Mouse (Mus musculus) heart, embryonic 16.5 days (tissue): ENCODE measurements around the gene Prrc2a. TPM values are rescaled to one million over a fixed set of nuclear protein-coding genes. Genes with fewer than 3 reads are reported as not detected.

Experiments used
- ATAC-seq: fragments of 200-750 bp; cut with Nextera tagmentation; replicated peaks from 2 replicates; pipeline ENCODE4 v1.8.0; 2017; ENCODE audit warnings: moderate number of reproducible peaks; ENCODE audit not compliant: insufficient read depth, low FRiP score; ENCODE audit errors: extremely low read depth
- H3K27ac ChIP-seq: fragments of 300-500 bp; sonication (generic); 2 replicates; pipeline ENCODE4 v1.5.1; 2014; ENCODE audit warnings: mild to moderate bottlenecking, low read length, control low read depth, moderate library complexity
- H3K27me3 ChIP-seq: fragments of 300-500 bp; sonication (generic); 2 replicates; pipeline ENCODE4 v1.6.1; 2014; ENCODE audit warnings: low read length, mixed read lengths; ENCODE audit not compliant: control insufficient read depth, insufficient read depth
- H3K36me3 ChIP-seq: fragments of 300-500 bp; sonication (generic); 2 replicates; pipeline ENCODE4 v1.6.1; 2014; ENCODE audit not compliant: control insufficient read depth, insufficient read depth
- H3K4me1 ChIP-seq: fragments of 300-500 bp; sonication (generic); 2 replicates; pipeline ENCODE4 v1.6.1; 2014; ENCODE audit warnings: low read length, mixed read lengths; ENCODE audit not compliant: control insufficient read depth, insufficient read depth
- H3K4me2 ChIP-seq: fragments of 300-500 bp; sonication (generic); 2 replicates; pipeline ENCODE4 v1.6.1; 2014; ENCODE audit warnings: low read depth, mild to moderate bottlenecking, control low read depth, low read length
- H3K4me3 ChIP-seq: fragments of 300-500 bp; sonication (generic); 2 replicates; pipeline ENCODE4 v1.5.1; 2014; ENCODE audit warnings: mild to moderate bottlenecking, control low read depth, low read length
- H3K9ac ChIP-seq: fragments of 300-500 bp; sonication (generic); 2 replicates; pipeline ENCODE4 v1.6.1; 2014; ENCODE audit warnings: low read length, control low read depth
- H3K9me3 ChIP-seq: fragments of 300-500 bp; sonication (generic); replicated peaks from 2 replicates; pipeline ENCODE4 v1.6.1; 2016; ENCODE audit warnings: low read length; ENCODE audit not compliant: control insufficient read depth
- WGBS: fragments of 180-500 bp; shearing (Covaris S2); extraction: QIAGEN DNeasy Blood & Tissue Kit; methylation state at CpG from one replicate; pipeline ENCODE4 v1.1.7; 2014; 5-methylcytosine and 5-hydroxymethylcytosine counted together
- polyA plus RNA-seq: library from polyadenylated mRNA; unstranded; fragments of >200 nt; fragmentation: Nextera tagmentation; extraction: Ambion mirVana; gene quantifications from 2 replicates; pipeline ENCODE4 v1.2.1, GENCODE M21; 2015

Prrc2a gene
- polyA plus RNA-seq, 1 experiment from 2014 or later: 103 TPM

GRCm38 (mm10) chr17:35185639-35186611 is 21.2 kb upstream of the Prrc2a start:
- Histone ChIP-seq H3K4me1 (no peaks in the 10 kb centered on the region), H3K27ac (peak overlapping the region; percentile 11), H3K4me3 (peak overlapping the region; percentile 57), H3K9ac (peak overlapping the region; percentile 63), H3K27me3 (no peaks in the 10 kb centered on the region), H3K9me3 (no peaks in the 10 kb centered on the region), H3K36me3 (no peaks in the 10 kb centered on the region), H3K4me2 (peak overlapping the region; percentile 65)
- peak; percentile 49; the same call in 1 of the 2 replicates for ATAC-seq
- 2% methylated on average over 18 of the region's 18 CpGs for WGBS

GRCm38 (mm10) chr17:35180093-35180492 is 15.4 kb upstream of the Prrc2a start:
- no peak overlapping the region for H3K27ac ChIP-seq
- H3K4me2 ChIP-seq: no peak overlapping the region
- no peaks in the 10 kb centered on the region for H3K27me3 ChIP-seq
- H3K4me3 ChIP-seq: no peak overlapping the region
- H3K36me3 ChIP-seq: no peaks in the 10 kb centered on the region
- WGBS: 77% methylated on average over 5 of the region's 5 CpGs
- no peak overlapping the region for H3K9ac ChIP-seq
- ATAC-seq: no peak
- no peaks in the 10 kb centered on the region for H3K9me3 ChIP-seq
- no peaks in the 10 kb centered on the region for H3K4me1 ChIP-seq

GRCm38 (mm10) chr17:35178528-35178927 is 13.8 kb upstream of the Prrc2a start:
- H3K9me3 ChIP-seq: no peaks in the 10 kb centered on the region
- no peak overlapping the region for H3K9ac ChIP-seq
- H3K4me3 ChIP-seq: no peak overlapping the region
- no peaks in the 10 kb centered on the region for H3K4me1 ChIP-seq
- no peak overlapping the region for H3K27ac ChIP-seq
- no peak overlapping the region for H3K4me2 ChIP-seq
- no peaks in the 10 kb centered on the region for H3K36me3 ChIP-seq
- 7% methylated on average over 5 of the region's 5 CpGs for WGBS
- peak; percentile 69; the same call in 1 of the 2 replicates for ATAC-seq
- H3K27me3 ChIP-seq: no peaks in the 10 kb centered on the region

- Histone ChIP-seq H3K27ac (no peak within 1 kb of the TSS), H3K4me2 (no peak within 1 kb of the TSS), H3K36me3 (no peaks in the 10 kb centered on the region), H3K9me3 (no peaks in the 10 kb centered on the region), H3K9ac (no peak within 1 kb of the TSS), H3K27me3 (no peaks in the 10 kb centered on the region), H3K4me1 (no peaks in the 10 kb centered on the region; the same call in 1 of the 2 replicates), H3K4me3 (no peak within 1 kb of the TSS)
- 66% methylated on average over 2 of the region's 2 CpGs for WGBS
- ATAC-seq: no peak
These were observed 11.3 kb upstream of the Prrc2a start, which contains the start of gene Aif1 for GRCm38 (mm10) chr17:35175968-35176367. Gene Aif1, minus strand, starts transcription at chr17:35176068.

- ATAC-seq: no peak
- Histone ChIP-seq H3K9ac (no peak overlapping the region), H3K4me2 (no peak overlapping the region), H3K9me3 (no peaks in the 10 kb centered on the region), H3K27me3 (no peaks in the 10 kb centered on the region), H3K4me3 (no peak overlapping the region), H3K36me3 (no peaks in the 10 kb centered on the region), H3K4me1 (no peaks in the 10 kb centered on the region; the same call in 1 of the 2 replicates), H3K27ac (no peak overlapping the region)
- 70% methylated on average over 6 of the region's 6 CpGs for WGBS
These were observed 10.7 kb upstream of the Prrc2a start for GRCm38 (mm10) chr17:35175382-35175781.

GRCm38 (mm10) chr17:35174201-35174977 is 9.7 kb upstream of the Prrc2a start:
- Histone ChIP-seq H3K27me3 (no peaks in the 10 kb centered on the region), H3K27ac (no peak overlapping the region), H3K36me3 (no peaks in the 10 kb centered on the region), H3K9ac (no peak overlapping the region), H3K4me2 (no peak overlapping the region), H3K9me3 (no peaks in the 10 kb centered on the region), H3K4me1 (no peaks in the 10 kb centered on the region; the same call in 1 of the 2 replicates), H3K4me3 (no peak overlapping the region)
- WGBS: 62% methylated on average over 8 of the region's 8 CpGs
- ATAC-seq: no peak

GRCm38 (mm10) chr17:35173329-35173728 is 8.6 kb upstream of the Prrc2a start:
- no peaks in the 10 kb centered on the region for H3K9me3 ChIP-seq
- WGBS: 55% methylated on average over 3 of the region's 3 CpGs
- no peaks in the 10 kb centered on the region; the same call in 1 of the 2 replicates for H3K4me1 ChIP-seq
- no peak for ATAC-seq
- no peak overlapping the region for H3K9ac ChIP-seq
- H3K4me2 ChIP-seq: no peak overlapping the region
- H3K36me3 ChIP-seq: no peaks in the 10 kb centered on the region
- H3K4me3 ChIP-seq: no peak overlapping the region
- H3K27me3 ChIP-seq: no peaks in the 10 kb centered on the region
- peak overlapping the region; percentile 42; the same call in 1 of the 2 replicates for H3K27ac ChIP-seq

GRCm38 (mm10) chr17:35172445-35173234 is 7.9 kb upstream of the Prrc2a start:
- 54% methylated on average over 11 of the region's 11 CpGs for WGBS
- no peak for ATAC-seq

More at GRCm38 (mm10) chr17:35172445-35173234, 7.9 kb upstream of the Prrc2a start:
- no peaks in the 10 kb centered on the region for H3K27me3 ChIP-seq
- no peaks in the 10 kb centered on the region for H3K9me3 ChIP-seq
- H3K27ac ChIP-seq: peak overlapping the region; percentile 42; the same call in 1 of the 2 replicates
- no peak overlapping the region for H3K9ac ChIP-seq
- H3K36me3 ChIP-seq: no peaks in the 10 kb centered on the region
- no peak overlapping the region for H3K4me3 ChIP-seq
- no peak overlapping the region for H3K4me2 ChIP-seq
- no peaks in the 10 kb centered on the region; the same call in 1 of the 2 replicates for H3K4me1 ChIP-seq
